Mouse (Mus musculus): ENCODE measurements around the gene Spaca3. TPM values are rescaled to one million over a fixed set of nuclear protein-coding genes. Genes with fewer than 3 reads are reported as not detected.
A peak's percentile ranks its signal among the peaks of the same experiment; 100 is the strongest.

Gene Spaca3
- total RNA-seq (2021): not detected
- long read RNA-seq, experiment 1: 0 reads
- long read RNA-seq, experiment 2: 0 reads

GRCm38 (mm10) chr11:80858065-80858464 is at the start of gene Spaca3:
Gene Spaca3, plus strand, starts transcription at chr11:80858365.
- Histone ChIP-seq H3K27ac (no peak within 1 kb of the TSS), H3K4me3 (no peak within 1 kb of the TSS)
- DNase-seq (ENCODE audit: extremely low spot score in 1 of 2, low spot score in 2 of 2): no peak
- no peak for TF ChIP-seq CTCF (IDR thresholded peaks at IDR 0.05)
- intact Hi-C loops (cut with DNase I): no loop called here

DNA sequence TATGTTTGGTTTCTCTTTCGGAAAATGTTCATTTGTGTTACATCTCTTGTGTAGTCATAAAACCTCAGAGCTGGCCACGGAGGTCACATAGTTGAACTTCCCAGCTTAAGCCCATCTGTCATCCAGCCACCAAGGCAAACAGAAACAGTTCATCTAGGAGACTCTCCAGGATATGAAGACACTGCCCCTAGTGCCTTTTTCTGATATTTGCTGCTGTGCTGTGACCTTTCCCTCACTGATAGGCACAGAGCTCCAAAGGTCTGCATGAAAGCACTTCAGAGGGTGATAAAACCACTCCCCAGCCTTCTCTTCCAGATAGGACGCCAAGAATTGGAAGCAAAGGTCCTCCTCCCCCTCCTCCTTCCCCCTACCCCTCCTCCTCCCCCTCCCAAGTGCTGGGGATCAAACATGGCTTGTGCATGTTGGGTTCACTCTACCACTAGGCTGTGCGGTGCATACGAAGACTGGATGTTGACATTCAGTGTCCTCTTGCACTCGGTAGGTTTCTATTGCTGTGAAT is 49.6 kb upstream of the Spaca3 start:
- Histone ChIP-seq H3K27ac (no peak overlapping the region), H3K4me3 (no peak overlapping the region)
- no peak; the same call in 1 of the 2 replicates for TF ChIP-seq CTCF (IDR thresholded peaks at IDR 0.05)
- no peak for DNase-seq (ENCODE audit: extremely low spot score in 1 of 2, low spot score in 2 of 2)
- intact Hi-C loops (cut with DNase I): no loop called here

DNA sequence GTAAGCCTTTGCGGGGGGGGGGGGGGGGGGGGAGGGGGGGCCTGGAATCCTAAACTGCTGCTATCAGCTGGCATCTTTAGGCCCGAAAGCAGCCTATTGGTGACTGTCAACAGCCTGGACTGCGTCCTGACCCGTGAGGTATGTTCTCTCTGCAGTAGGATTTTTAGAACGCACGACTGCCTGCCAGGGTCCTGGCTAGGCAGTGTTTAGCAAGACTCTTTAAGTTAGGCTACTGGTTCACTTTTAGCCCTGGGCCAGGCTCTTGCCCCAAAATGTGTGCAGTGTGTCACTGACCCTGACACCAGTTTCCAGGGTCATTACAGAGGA is 48.5 kb upstream of the Spaca3 start:
- Histone ChIP-seq H3K27ac (peak overlapping the region; percentile 53), H3K4me3 (peak overlapping the region; percentile 44; the same call in 1 of the 2 replicates)
- intact Hi-C loops (cut with DNase I): no loop called here
- no peak for DNase-seq (ENCODE audit: extremely low spot score in 1 of 2, low spot score in 2 of 2)
- no peak for TF ChIP-seq CTCF (IDR thresholded peaks at IDR 0.05)

DNA sequence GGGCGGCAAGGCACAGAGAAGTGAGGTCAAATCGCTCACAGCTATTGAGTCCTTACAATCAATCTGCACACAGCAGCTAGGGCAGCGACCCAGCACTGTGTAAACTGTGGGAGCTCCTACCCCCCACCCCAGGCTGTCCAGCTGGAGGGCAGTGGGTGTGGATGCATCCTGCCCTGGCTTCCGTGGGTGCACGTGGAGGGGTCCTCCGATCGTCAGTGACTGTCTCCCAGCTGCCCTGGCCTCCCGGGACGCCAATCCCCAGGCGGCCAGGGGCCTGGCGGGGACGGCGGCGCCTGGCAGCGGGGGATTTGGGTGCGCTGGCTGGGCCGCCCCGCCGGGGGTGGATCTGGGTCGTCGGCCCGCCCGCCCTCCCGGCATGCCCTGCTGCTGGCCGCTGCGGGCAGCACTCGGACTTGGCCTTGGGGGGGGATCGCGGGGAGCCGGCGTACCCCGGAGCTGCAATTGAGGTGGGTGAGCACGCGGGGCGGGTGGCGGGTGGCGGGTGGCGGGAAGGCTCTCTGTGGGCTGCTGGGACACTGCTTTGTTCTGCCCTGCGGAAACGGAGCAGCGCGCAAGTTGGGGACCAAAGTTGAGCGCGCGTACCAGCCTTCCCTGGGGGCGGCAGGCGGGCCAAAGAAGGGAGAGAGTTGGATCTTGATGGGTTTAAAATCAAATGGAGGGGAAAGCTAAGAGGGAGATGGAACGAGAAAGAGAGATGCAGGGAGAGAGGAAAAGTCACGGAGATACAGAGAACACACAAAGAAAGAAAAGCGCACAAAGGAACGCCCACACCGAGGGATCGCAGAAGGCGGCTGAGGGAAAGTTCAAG is 48.0 kb upstream of the Spaca3 start, which contains the start of gene Tmem98:
Gene Tmem98 (plus strand): TSS at position 183 of the 829 bp plus-strand sequence.
- intact Hi-C loops (cut with DNase I): no loop called here
- peak within 1 kb of the TSS; percentile 44 for H3K4me3 ChIP-seq
- DNase-seq (ENCODE audit: extremely low spot score in 1 of 2, low spot score in 2 of 2): peak in 1 of 2 experiments; percentile 31
- TF ChIP-seq CTCF (IDR thresholded peaks at IDR 0.05): no peak
- peak within 1 kb of the TSS; percentile 53 for H3K27ac ChIP-seq

DNA sequence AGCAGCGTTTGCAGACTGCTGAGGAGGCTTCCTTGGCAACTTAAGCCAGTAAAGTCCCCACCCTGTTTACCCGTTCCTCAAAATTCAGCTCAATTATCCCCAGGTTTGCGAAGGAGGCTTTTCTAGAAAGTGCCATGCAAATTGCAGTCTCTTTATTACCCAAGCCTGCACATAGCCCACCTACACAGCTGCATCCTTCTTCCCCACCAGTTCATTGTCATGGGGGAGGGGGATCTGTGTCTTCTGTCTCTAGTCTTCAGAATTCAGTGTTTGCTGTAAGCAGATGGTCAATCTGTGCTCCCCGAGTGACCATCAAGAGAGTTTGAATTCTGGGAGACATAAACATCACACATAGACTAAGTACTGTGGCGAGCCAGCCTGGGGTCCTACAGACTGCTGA is 47.0 kb upstream of the Spaca3 start:
- TF ChIP-seq CTCF (IDR thresholded peaks at IDR 0.05): no peak
- intact Hi-C loops (cut with DNase I): no loop called here
- no peak for DNase-seq (ENCODE audit: extremely low spot score in 1 of 2, low spot score in 2 of 2)
- peak overlapping the region; percentile 44 for H3K4me3 ChIP-seq
- H3K27ac ChIP-seq: no peak overlapping the region

DNA sequence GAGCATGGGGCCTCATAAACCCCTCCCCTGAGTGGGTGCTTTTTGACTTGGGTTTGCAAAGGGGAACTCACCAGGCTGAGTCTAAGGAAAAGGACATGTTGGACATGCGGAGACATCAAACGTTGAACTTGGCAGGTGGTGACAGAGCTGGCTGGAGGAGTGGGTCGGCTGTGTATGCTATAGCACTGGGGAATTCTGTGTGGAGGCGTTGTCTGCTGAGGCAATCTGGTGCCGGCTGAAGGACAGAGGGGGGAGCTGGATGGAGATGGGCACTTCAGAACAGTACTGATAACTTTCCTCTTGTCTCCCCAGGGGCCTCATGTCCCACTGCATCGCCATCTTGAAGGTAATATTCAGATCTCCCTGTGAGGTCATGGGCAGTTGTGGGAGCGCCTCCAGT is 42.8 kb upstream of the Spaca3 start:
- intact Hi-C loops (cut with DNase I): no loop called here
- TF ChIP-seq CTCF (IDR thresholded peaks at IDR 0.05): no peak
- no peak for DNase-seq (ENCODE audit: extremely low spot score in 1 of 2, low spot score in 2 of 2)
- no peak overlapping the region for H3K27ac ChIP-seq
- no peak overlapping the region for H3K4me3 ChIP-seq

DNA sequence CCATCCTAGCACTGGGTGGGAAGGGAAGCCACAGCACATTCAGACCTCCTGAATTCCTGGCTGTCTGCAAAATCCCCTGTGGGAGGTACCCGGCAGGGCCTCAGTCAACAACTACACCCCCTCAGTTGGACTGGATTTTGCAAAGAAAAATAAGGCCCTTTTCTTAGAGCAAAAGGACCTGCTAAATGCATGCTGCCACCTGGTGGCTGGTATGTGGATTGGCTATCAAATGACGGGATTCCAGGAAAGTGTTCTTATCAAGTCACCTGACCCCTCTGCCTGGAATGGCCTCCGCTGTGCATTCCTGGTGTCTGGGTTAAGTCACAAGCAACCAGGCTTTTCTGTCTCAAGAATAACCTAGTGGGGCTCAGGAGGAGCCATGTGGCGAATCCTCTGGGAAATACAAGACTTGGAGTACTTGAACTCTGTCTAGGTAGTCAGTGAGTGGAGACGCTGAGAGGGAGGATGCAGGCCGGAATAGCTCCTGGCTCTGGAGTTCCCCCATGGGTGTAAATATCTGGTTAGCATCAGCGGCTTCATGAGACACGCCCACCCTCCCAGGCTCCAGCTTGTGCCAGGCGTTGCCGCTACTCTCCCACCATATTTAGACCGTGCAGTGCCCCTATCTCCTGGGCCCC is 40.0 kb upstream of the Spaca3 start:
- peak; percentile 49 to 65 for DNase-seq (ENCODE audit: extremely low spot score in 1 of 2, low spot score in 2 of 2)
- peak; percentile 94 for TF ChIP-seq CTCF (IDR thresholded peaks at IDR 0.05)
- intact Hi-C loops (cut with DNase I): loop anchor here (1.0 to 2.0 kb wide), 2 partner anchors 39 to 122 kb away; no protein-coding TSS in a partner anchor

GRCm38 (mm10) chr11:80820085-80820484 is 38.1 kb upstream of the Spaca3 start:
- intact Hi-C loops (cut with DNase I): loop anchor here (10.0 kb wide), 2 partner anchors 715 to 765 kb away; no protein-coding TSS in a partner anchor
- no peak for TF ChIP-seq CTCF (IDR thresholded peaks at IDR 0.05)
- H3K4me3 ChIP-seq: no peak overlapping the region
- H3K27ac ChIP-seq: no peak overlapping the region
- DNase-seq (ENCODE audit: extremely low spot score in 1 of 2, low spot score in 2 of 2): no peak

More for the DNA sequence above, 40.0 kb upstream of the Spaca3 start:
- no peak overlapping the region for H3K4me3 ChIP-seq
- H3K27ac ChIP-seq: no peak overlapping the region

DNA sequence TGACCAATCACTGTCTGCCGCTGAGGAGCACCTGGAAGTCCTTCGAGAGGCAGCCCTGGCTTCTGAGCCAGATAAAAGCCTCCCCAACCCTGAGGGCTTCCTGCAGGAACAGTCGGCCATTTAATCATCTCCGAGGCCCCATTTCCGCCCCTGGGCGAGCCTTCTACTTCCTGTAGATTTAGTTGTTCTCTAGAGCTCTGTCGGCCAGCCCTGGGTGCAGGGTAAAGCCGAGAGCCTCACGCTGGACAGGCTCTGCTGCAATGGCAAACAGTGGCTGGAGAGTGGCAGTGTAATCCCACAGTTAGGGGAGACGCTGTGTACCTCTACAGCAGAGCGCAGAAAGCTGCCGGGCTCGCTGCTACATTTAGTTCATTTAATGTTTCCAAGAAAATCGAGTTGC is 36.9 kb upstream of the Spaca3 start:
- no peak overlapping the region for H3K27ac ChIP-seq
- intact Hi-C loops (cut with DNase I): loop anchor here (10.0 kb wide), 2 partner anchors 714 to 764 kb away; no protein-coding TSS in a partner anchor
- peak; percentile 58 for TF ChIP-seq CTCF (IDR thresholded peaks at IDR 0.05)
- DNase-seq (ENCODE audit: extremely low spot score in 1 of 2, low spot score in 2 of 2): peak; percentile 24 to 44
- no peak overlapping the region for H3K4me3 ChIP-seq

- Histone ChIP-seq H3K4me3 (no peak overlapping the region), H3K27ac (no peak overlapping the region)
- intact Hi-C loops (cut with DNase I): loop anchor here (10.0 kb wide), 2 partner anchors 713 to 763 kb away; no protein-coding TSS in a partner anchor
- no peak for DNase-seq (ENCODE audit: extremely low spot score in 1 of 2, low spot score in 2 of 2)
- no peak; the same call in 1 of the 2 replicates for TF ChIP-seq CTCF (IDR thresholded peaks at IDR 0.05)
Observed at GRCm38 (mm10) chr11:80821794-80822193, 36.4 kb upstream of the Spaca3 start.

GRCm38 (mm10) chr11:80835395-80835794 is 22.8 kb upstream of the Spaca3 start:
- Histone ChIP-seq H3K4me3 (no peak overlapping the region), H3K27ac (no peak overlapping the region)
- TF ChIP-seq CTCF (IDR thresholded peaks at IDR 0.05): no peak
- DNase-seq (ENCODE audit: extremely low spot score in 1 of 2, low spot score in 2 of 2): no peak
- intact Hi-C loops (cut with DNase I): loop anchor here (5.0 to 10.0 kb wide), 2 partner anchors 317 to 539 kb away; no protein-coding TSS in a partner anchor

GRCm38 (mm10) chr11:80835841-80836240 is 22.3 kb upstream of the Spaca3 start:
- intact Hi-C loops (cut with DNase I): loop anchor here (5.0 to 10.0 kb wide), 2 partner anchors 316 to 539 kb away; no protein-coding TSS in a partner anchor
- no peak for DNase-seq (ENCODE audit: extremely low spot score in 1 of 2, low spot score in 2 of 2)
- Histone ChIP-seq H3K27ac (no peak overlapping the region), H3K4me3 (no peak overlapping the region)
- TF ChIP-seq CTCF (IDR thresholded peaks at IDR 0.05): no peak
